Mouse (Mus musculus): ENCODE measurements around the gene Nr3c2. TPM values are rescaled to one million over a fixed set of nuclear protein-coding genes. Genes with fewer than 3 reads are reported as not detected.

Gene Nr3c2
- polyA plus RNA-seq, 1 experiment from 2014 or later = 2.5 TPM

- no peak for ATAC-seq (ENCODE audit: low FRiP score, low TSS enrichment)
- 69% methylated on average over 3 of the region's 3 CpGs for WGBS
- TF ChIP-seq CTCF (IDR thresholded peaks at IDR 0.05; ENCODE audit: low read depth) (no peak), EP300 (optimal IDR thresholded peaks at IDR 0.05) (no peak)
- H3K9me3 ChIP-seq (ENCODE audit: control insufficient read depth, low read length) = no peaks in the 10 kb centered on the region
- no peak overlapping the region for H3K27ac ChIP-seq (replicated peaks)
- DNase-seq (ENCODE audit: low spot score) = no peak
- H3K9ac ChIP-seq (ENCODE audit: low read length) = no peak overlapping the region
- H3K4me1 ChIP-seq (replicated peaks; ENCODE audit: control insufficient read depth, insufficient read depth) = no peaks in the 10 kb centered on the region; the same call in 1 of the 2 replicates
- no peaks in the 10 kb centered on the region for H3K36me3 ChIP-seq (ENCODE audit: control insufficient read depth, insufficient read depth, low read length)
- H3K27me3 ChIP-seq (ENCODE audit: control insufficient read depth, insufficient read depth, low read length) = no peaks in the 10 kb centered on the region
- H3K4me3 ChIP-seq (ENCODE audit: low read depth, low read length) = no peak overlapping the region
- no peak overlapping the region for H3K4me2 ChIP-seq (replicated peaks; ENCODE audit: low read depth)
Observed at GRCm38 (mm10) chr8:77232411-77232810, 333.2 kb downstream of the Nr3c2 start.

- WGBS = 44% methylated on average over 1 of the region's 1 CpGs
- Histone ChIP-seq H3K36me3 (ENCODE audit: control insufficient read depth, insufficient read depth, low read length) (no peaks in the 10 kb centered on the region), H3K27me3 (ENCODE audit: control insufficient read depth, insufficient read depth, low read length) (no peaks in the 10 kb centered on the region), H3K4me3 (ENCODE audit: low read depth, low read length) (no peak overlapping the region), H3K4me2 (replicated peaks; ENCODE audit: low read depth) (no peak overlapping the region), H3K4me1 (replicated peaks; ENCODE audit: control insufficient read depth, insufficient read depth) (no peaks in the 10 kb centered on the region; the same call in 1 of the 2 replicates), H3K27ac (replicated peaks) (no peak overlapping the region), H3K9me3 (ENCODE audit: control insufficient read depth, low read length) (no peaks in the 10 kb centered on the region), H3K9ac (ENCODE audit: low read length) (no peak overlapping the region)
- ATAC-seq (ENCODE audit: low FRiP score, low TSS enrichment) (no peak), DNase-seq (ENCODE audit: low spot score) (no peak)
- TF ChIP-seq EP300 (optimal IDR thresholded peaks at IDR 0.05) (no peak), CTCF (IDR thresholded peaks at IDR 0.05; ENCODE audit: low read depth) (no peak)
Observed at GRCm38 (mm10) chr8:77236701-77237100, 337.5 kb downstream of the Nr3c2 start.

GRCm38 (mm10) chr8:77239462-77239861, 340.2 kb downstream of the Nr3c2 start:
- DNase-seq (ENCODE audit: low spot score) = no peak

GRCm38 (mm10) chr8:77241381-77241780, 342.1 kb downstream of the Nr3c2 start:
- DNase-seq (ENCODE audit: low spot score) (no peak), ATAC-seq (ENCODE audit: low FRiP score, low TSS enrichment) (no peak)
- WGBS = 73% methylated on average over 3 of the region's 3 CpGs
- no peak overlapping the region for H3K27ac ChIP-seq (replicated peaks)
- TF ChIP-seq EP300 (optimal IDR thresholded peaks at IDR 0.05) (no peak), CTCF (IDR thresholded peaks at IDR 0.05; ENCODE audit: low read depth) (no peak)
- H3K9me3 ChIP-seq (ENCODE audit: control insufficient read depth, low read length) = no peaks in the 10 kb centered on the region
- H3K4me2 ChIP-seq (replicated peaks; ENCODE audit: low read depth) = no peak overlapping the region
- H3K9ac ChIP-seq (ENCODE audit: low read length) = no peak overlapping the region
- no peak overlapping the region for H3K4me3 ChIP-seq (ENCODE audit: low read depth, low read length)
- no peaks in the 10 kb centered on the region for H3K27me3 ChIP-seq (ENCODE audit: control insufficient read depth, insufficient read depth, low read length)
- no peaks in the 10 kb centered on the region; the same call in 1 of the 2 replicates for H3K4me1 ChIP-seq (replicated peaks; ENCODE audit: control insufficient read depth, insufficient read depth)
- no peaks in the 10 kb centered on the region for H3K36me3 ChIP-seq (ENCODE audit: control insufficient read depth, insufficient read depth, low read length)

More at GRCm38 (mm10) chr8:77239462-77239861, 340.2 kb downstream of the Nr3c2 start:
- TF ChIP-seq CTCF (IDR thresholded peaks at IDR 0.05; ENCODE audit: low read depth) (peak; percentile 50), EP300 (optimal IDR thresholded peaks at IDR 0.05) (no peak)
- H3K36me3 ChIP-seq (ENCODE audit: control insufficient read depth, insufficient read depth, low read length) = no peaks in the 10 kb centered on the region
- H3K4me1 ChIP-seq (replicated peaks; ENCODE audit: control insufficient read depth, insufficient read depth) = no peaks in the 10 kb centered on the region; the same call in 1 of the 2 replicates
- H3K4me2 ChIP-seq (replicated peaks; ENCODE audit: low read depth) = no peak overlapping the region
- H3K27me3 ChIP-seq (ENCODE audit: control insufficient read depth, insufficient read depth, low read length) = no peaks in the 10 kb centered on the region
- H3K9me3 ChIP-seq (ENCODE audit: control insufficient read depth, low read length) = no peaks in the 10 kb centered on the region
- H3K9ac ChIP-seq (ENCODE audit: low read length) = no peak overlapping the region
- no peak for ATAC-seq (ENCODE audit: low FRiP score, low TSS enrichment)
- no peak overlapping the region for H3K4me3 ChIP-seq (ENCODE audit: low read depth, low read length)
- no peak overlapping the region for H3K27ac ChIP-seq (replicated peaks)

GRCm38 (mm10) chr8:77250094-77250493, 350.9 kb downstream of the Nr3c2 start:
- 87% methylated on average over 3 of the region's 3 CpGs for WGBS
- Histone ChIP-seq H3K4me1 (replicated peaks; ENCODE audit: control insufficient read depth, insufficient read depth) (no peaks in the 10 kb centered on the region), H3K4me2 (replicated peaks; ENCODE audit: low read depth) (no peak overlapping the region), H3K27ac (replicated peaks) (no peak overlapping the region), H3K4me3 (ENCODE audit: low read depth, low read length) (no peak overlapping the region), H3K36me3 (ENCODE audit: control insufficient read depth, insufficient read depth, low read length) (peaks cover 2% of the 10 kb centered on the region; the same call in 1 of the 2 replicates), H3K9ac (ENCODE audit: low read length) (no peak overlapping the region), H3K9me3 (ENCODE audit: control insufficient read depth, low read length) (no peaks in the 10 kb centered on the region), H3K27me3 (ENCODE audit: control insufficient read depth, insufficient read depth, low read length) (no peaks in the 10 kb centered on the region)
- ATAC-seq (ENCODE audit: low FRiP score, low TSS enrichment) = no peak
- TF ChIP-seq CTCF (IDR thresholded peaks at IDR 0.05; ENCODE audit: low read depth) = no peak
- no peak for TF ChIP-seq EP300 (optimal IDR thresholded peaks at IDR 0.05)
- no peak for DNase-seq (ENCODE audit: low spot score)

- H3K27ac ChIP-seq (replicated peaks) = no peak overlapping the region
- H3K27me3 ChIP-seq (ENCODE audit: control insufficient read depth, insufficient read depth, low read length) = no peaks in the 10 kb centered on the region
- no peak for ATAC-seq (ENCODE audit: low FRiP score, low TSS enrichment)
- no peak for DNase-seq (ENCODE audit: low spot score)
- 88% methylated on average over 5 of the region's 5 CpGs for WGBS
- TF ChIP-seq EP300 (optimal IDR thresholded peaks at IDR 0.05) (no peak), CTCF (IDR thresholded peaks at IDR 0.05; ENCODE audit: low read depth) (no peak)
- H3K9ac ChIP-seq (ENCODE audit: low read length) = no peak overlapping the region
- H3K9me3 ChIP-seq (ENCODE audit: control insufficient read depth, low read length) = no peaks in the 10 kb centered on the region
- no peak overlapping the region for H3K4me3 ChIP-seq (ENCODE audit: low read depth, low read length)
- H3K36me3 ChIP-seq (ENCODE audit: control insufficient read depth, insufficient read depth, low read length) = peaks cover 5% of the 10 kb centered on the region; the same call in 1 of the 2 replicates
- H3K4me1 ChIP-seq (replicated peaks; ENCODE audit: control insufficient read depth, insufficient read depth) = no peaks in the 10 kb centered on the region
- H3K4me2 ChIP-seq (replicated peaks; ENCODE audit: low read depth) = no peak overlapping the region
Observed at GRCm38 (mm10) chr8:77251134-77251533, 351.9 kb downstream of the Nr3c2 start.
